In genomic region chr3:79538342-79538741, GRCm38 (mm10) we compare ENCODE assay signal across 18 mouse cellular contexts. TPM values are rescaled to one million over a fixed set of nuclear protein-coding genes. Genes with fewer than 3 reads are reported as not detected.
DNase-seq lines count a peak whose midpoint lies in the region; ATAC-seq and TF ChIP-seq lines count a peak whose summit lies in the region.
"Had no signal": no experiment of that assay in that cellular context is flagged by ENCODE, and none has a peak within 500 bp of the region (broad histone marks: within the 10 kb centered on the region; RNA-seq: fewer than 3 reads in every experiment).

No protein-coding gene starts in this region.

- no peaks in the 10 kb centered on the region for H3K9me3 ChIP-seq in MEL (replicated peaks; ENCODE audit: insufficient read depth, low read length)
- no peaks in the 10 kb centered on the region for H3K9me3 ChIP-seq in intestine, embryonic 16.5 days (ENCODE audit: control insufficient read depth, low read length)
- no peaks in the 10 kb centered on the region for H3K9me3 ChIP-seq in liver, embryonic 15.5 days (replicated peaks)
- no peaks in the 10 kb centered on the region for H3K9me3 ChIP-seq in forebrain, embryonic 15.5 days
- no peaks in the 10 kb centered on the region for H3K9me3 ChIP-seq in midbrain, embryonic 10.5 days (replicated peaks)
- H3K9me3 ChIP-seq: embryonic facial prominence, embryonic 15.5 days; limb, embryonic 13.5 days; neural tube, embryonic 13.5 days had no signal

- peak; percentile 10 for DNase-seq in CD4-positive, CD25-positive, alpha-beta regulatory T cell, adult 2 months (ENCODE audit: low read depth, low spot score)
- DNase-seq in MEL (ENCODE audit: low read depth, low spot score) = peak; percentile 91
- no peak for DNase-seq in midbrain, embryonic 10.5 days (ENCODE audit: low spot score)
- no peak for DNase-seq in gastrocnemius, postnatal 25 days
- no peak for DNase-seq in adrenal gland, adult 2 months
- DNase-seq: adrenal gland, postnatal 10 days; embryo, embryonic 11 days; heart, postnatal 4 days; lung, postnatal 10 days; thymus, postnatal 4 days had no signal

- no peak overlapping the region for H3K4me3 ChIP-seq in MEL (ENCODE audit: control insufficient read depth in 1 of 2, insufficient read depth in 1 of 2, low read depth in 2 of 2, low read length in 2 of 2)
- H3K4me3 ChIP-seq in intestine, embryonic 16.5 days (ENCODE audit: low read length) = no peak overlapping the region
- no peak overlapping the region for H3K4me3 ChIP-seq in liver, embryonic 15.5 days (replicated peaks)
- H3K4me3 ChIP-seq in forebrain, embryonic 15.5 days = no peak overlapping the region
- no peak overlapping the region for H3K4me3 ChIP-seq in midbrain, embryonic 10.5 days
- H3K4me3 ChIP-seq: embryonic facial prominence, embryonic 15.5 days; limb, embryonic 13.5 days; neural tube, embryonic 13.5 days had no signal

- H3K36me3 ChIP-seq in MEL (ENCODE audit: control insufficient read depth in 1 of 2, insufficient read depth in 2 of 2, low read length in 2 of 2) = peaks cover 0 to 40% of the 10 kb centered on the region in 2 experiments; a peak in 2 of 4 replicates
- H3K36me3 ChIP-seq in intestine, embryonic 16.5 days (ENCODE audit: control insufficient read depth, insufficient read depth, low read length) = no peaks in the 10 kb centered on the region
- peaks cover 1% of the 10 kb centered on the region; the same call in 1 of the 2 replicates for H3K36me3 ChIP-seq in liver, embryonic 15.5 days (replicated peaks)
- no peaks in the 10 kb centered on the region for H3K36me3 ChIP-seq in forebrain, embryonic 15.5 days
- H3K36me3 ChIP-seq in midbrain, embryonic 10.5 days = no peaks in the 10 kb centered on the region
- H3K36me3 ChIP-seq: embryonic facial prominence, embryonic 15.5 days; limb, embryonic 13.5 days; neural tube, embryonic 13.5 days had no signal

- ATAC-seq in intestine, embryonic 16.5 days = peak; percentile 69; the same call in 1 of the 2 replicates
- peak; percentile 67 for ATAC-seq in liver, embryonic 15.5 days (ENCODE audit: insufficient read depth)
- ATAC-seq in forebrain, embryonic 15.5 days (replicated peaks) = no peak
- ATAC-seq: hindbrain, postnatal 0 days had no signal

- peak overlapping the region; percentile 82 for H3K27ac ChIP-seq in MEL (ENCODE audit: control insufficient read depth, low read depth, low read length)
- no peak overlapping the region for H3K27ac ChIP-seq in intestine, embryonic 16.5 days (ENCODE audit: low read length)
- H3K27ac ChIP-seq in liver, embryonic 15.5 days (replicated peaks) = no peak overlapping the region
- H3K27ac ChIP-seq in forebrain, embryonic 15.5 days (replicated peaks) = no peak overlapping the region
- H3K27ac ChIP-seq in midbrain, embryonic 10.5 days (replicated peaks) = no peak overlapping the region
- H3K27ac ChIP-seq: embryonic facial prominence, embryonic 15.5 days; hindbrain, postnatal 0 days; limb, embryonic 13.5 days; neural tube, embryonic 13.5 days had no signal

- H3K79me2 ChIP-seq in MEL (ENCODE audit: control insufficient read depth, insufficient read depth, low read length, poor library complexity) = 0 out of 2 replicates have a peak, but pooled peaks cover 1% of the 10 kb centered on the region

- TF ChIP-seq RAD21 in MEL (IDR thresholded peaks at IDR 0.05; ENCODE audit: low read depth, low read length) = no peak

- WGBS in intestine, embryonic 16.5 days = 70% methylated on average over 3 of the region's 3 CpGs
- 12% methylated on average over 3 of the region's 3 CpGs for WGBS in liver, embryonic 15.5 days (ENCODE audit: insufficient replicate concordance)
- WGBS in forebrain, embryonic 15.5 days = 93% methylated on average over 3 of the region's 3 CpGs
- WGBS in midbrain, embryonic 10.5 days = 94% methylated on average over 3 of the region's 3 CpGs

- H3K9ac ChIP-seq in MEL (ENCODE audit: control insufficient read depth, low read depth, low read length, poor library complexity, severe bottlenecking) = no peak overlapping the region
- H3K9ac ChIP-seq in intestine, embryonic 16.5 days (ENCODE audit: low read depth, low read length) = no peak overlapping the region
- no peak overlapping the region for H3K9ac ChIP-seq in liver, embryonic 15.5 days
- H3K9ac ChIP-seq in forebrain, embryonic 15.5 days (replicated peaks) = no peak overlapping the region
- H3K9ac ChIP-seq: embryonic facial prominence, embryonic 15.5 days; limb, embryonic 13.5 days; neural tube, embryonic 13.5 days had no signal

- peaks cover 23 to 46% of the 10 kb centered on the region in 2 experiments for H3K4me1 ChIP-seq in MEL (ENCODE audit: control insufficient read depth in 1 of 2, insufficient read depth in 2 of 2, low read length in 2 of 2)
- no peaks in the 10 kb centered on the region; the same call in 1 of the 2 replicates for H3K4me1 ChIP-seq in intestine, embryonic 16.5 days (ENCODE audit: control insufficient read depth, insufficient read depth, low read length)
- H3K4me1 ChIP-seq in liver, embryonic 15.5 days (replicated peaks) = peaks cover 48% of the 10 kb centered on the region
- H3K4me1 ChIP-seq in forebrain, embryonic 15.5 days = no peaks in the 10 kb centered on the region
- peaks cover 3% of the 10 kb centered on the region; the same call in 1 of the 2 replicates for H3K4me1 ChIP-seq in midbrain, embryonic 10.5 days

- no peaks in the 10 kb centered on the region for H3K27me3 ChIP-seq in MEL (ENCODE audit: control insufficient read depth in 1 of 2, insufficient read depth in 2 of 2, low read length in 2 of 2)
- no peaks in the 10 kb centered on the region for H3K27me3 ChIP-seq in intestine, embryonic 16.5 days (replicated peaks; ENCODE audit: control insufficient read depth, insufficient read depth, low read length)
- H3K27me3 ChIP-seq in liver, embryonic 15.5 days = no peaks in the 10 kb centered on the region
- no peaks in the 10 kb centered on the region for H3K27me3 ChIP-seq in forebrain, embryonic 15.5 days
- no peaks in the 10 kb centered on the region for H3K27me3 ChIP-seq in midbrain, embryonic 10.5 days (ENCODE audit: low read depth, poor library complexity, severe bottlenecking)
- H3K27me3 ChIP-seq: embryonic facial prominence, embryonic 15.5 days; limb, embryonic 13.5 days; neural tube, embryonic 13.5 days had no signal

- peak; percentile 91 to 93 for TF ChIP-seq EP300 in MEL (IDR thresholded peaks at IDR 0.05; ENCODE audit: low read depth in 1 of 2, low read length in 2 of 2)

- no peak overlapping the region for H3K4me2 ChIP-seq in intestine, embryonic 16.5 days (ENCODE audit: low read depth, low read length)
- no peak overlapping the region for H3K4me2 ChIP-seq in liver, embryonic 15.5 days
- H3K4me2 ChIP-seq in forebrain, embryonic 15.5 days (replicated peaks) = no peak overlapping the region
- H3K4me2 ChIP-seq: embryonic facial prominence, embryonic 15.5 days; limb, embryonic 13.5 days; midbrain, embryonic 11.5 days; neural tube, embryonic 13.5 days had no signal

- no peak for TF ChIP-seq POLR2A in MEL (IDR thresholded peaks at IDR 0.05; ENCODE audit: control insufficient read depth in 1 of 2, insufficient read depth in 1 of 2, low read depth in 1 of 2, low read length in 2 of 2, poor library complexity in 1 of 2)

- no peak for TF ChIP-seq CTCF in MEL (IDR thresholded peaks at IDR 0.05 in 2 of 3, conservative IDR thresholded peaks at IDR 0.05 in 1 of 3; ENCODE audit: control insufficient read depth in 1 of 3, insufficient read depth in 1 of 3, low read depth in 2 of 3, low read length in 3 of 3, poor library complexity in 1 of 3, severe bottlenecking in 1 of 3)

TF ChIP-seq in MEL, 35 proteins besides CTCF, POLR2A, EP300 and RAD21 (continues in another document):
- TF ChIP-seq GATA1 (IDR thresholded peaks at IDR 0.05; ENCODE audit: low read depth, low read length) (peak; percentile 95), MYB (IDR thresholded peaks at IDR 0.05; ENCODE audit: low read depth, low read length) (peak; percentile 75), NELFE (IDR thresholded peaks at IDR 0.05; ENCODE audit: low read depth, low read length) (no peak), CHD1 (IDR thresholded peaks at IDR 0.05; ENCODE audit: low read depth, low read length) (no peak), ZKSCAN1 (IDR thresholded peaks at IDR 0.05; ENCODE audit: low read depth, low read length) (no peak), KAT2A (conservative IDR thresholded peaks at IDR 0.05; ENCODE audit: low read depth, low read length) (no peak), SIN3A (IDR thresholded peaks at IDR 0.05; ENCODE audit: low read length) (peak; percentile 93), TAL1 (IDR thresholded peaks at IDR 0.05; ENCODE audit: low read length) (peak; percentile 68), POLR2AphosphoS2 (IDR thresholded peaks at IDR 0.05; ENCODE audit: low read length) (no peak), TCF12 (IDR thresholded peaks at IDR 0.05; ENCODE audit: low read depth, low read length) (peak; percentile 67), HCFC1 (IDR thresholded peaks at IDR 0.05; ENCODE audit: low read depth, low read length) (peak; percentile 54), GABPA (IDR thresholded peaks at IDR 0.05; ENCODE audit: low read depth, low read length) (no peak)

RNA-seq across cellular contexts. Expression of gene Fnip2, which starts 29.3 kb away (rescaled TPM):
- total RNA-seq in MEL (2012; rRNA removed) = 9.6 and 11.0 TPM in 2 replicates
- polyA plus RNA-seq in MEL (2012; ENCODE audit: insufficient read depth in 1 of 2, insufficient read length in 2 of 2, low read depth in 1 of 2, low replicate concordance in 2 of 2, missing spikeins in 1 of 2) = 10 to 100 TPM; 10.4 to 65.8 TPM
- polyA plus RNA-seq in intestine, embryonic 16.5 days (2015; fragmentation: Nextera tagmentation; extraction: Ambion mirVana) = 2.4 and 2.8 TPM in 2 replicates
- polyA plus RNA-seq in liver, embryonic 15.5 days (2015; fragmentation: Nextera tagmentation; extraction: Ambion mirVana) = 4.8 and 6.1 TPM in 2 replicates
- 5.3 and 7.3 TPM in 2 replicates for polyA plus RNA-seq in forebrain, embryonic 15.5 days (2015; fragmentation: Nextera tagmentation; extraction: Ambion mirVana)
- 4.3 and 4.4 TPM in 2 replicates for polyA plus RNA-seq in midbrain, embryonic 10.5 days (2016; fragmentation: Nextera tagmentation; extraction: Ambion mirVana)
- 1 to 10 TPM; 3.9 to 4.4 TPM for total RNA-seq in gastrocnemius, postnatal 25 days (2021)
- total RNA-seq in adrenal gland, adult 2 months (2021) = 1 to 10 TPM; 7.4 to 8.5 TPM
- 1.2 and 1.9 TPM in 2 replicates for polyA plus RNA-seq in adrenal gland, adult 2 months (2012; rRNA removed)

RNA-seq across cellular contexts. Expression of gene Ppid, which starts 52.8 kb away (rescaled TPM):
- 251 and 254 TPM in 2 replicates for total RNA-seq in MEL (2012; rRNA removed)
- 100 to 1,000 TPM in 1 of 2 experiments, not detected in 1; 203 TPM for polyA plus RNA-seq in MEL (2012; ENCODE audit: insufficient read depth in 1 of 2, insufficient read length in 2 of 2, low read depth in 1 of 2, low replicate concordance in 2 of 2, missing spikeins in 1 of 2)
- polyA plus RNA-seq in intestine, embryonic 16.5 days (2015; fragmentation: Nextera tagmentation; extraction: Ambion mirVana) = 130 and 142 TPM in 2 replicates
- polyA plus RNA-seq in liver, embryonic 15.5 days (2015; fragmentation: Nextera tagmentation; extraction: Ambion mirVana) = 89.7 and 91.5 TPM in 2 replicates
- polyA plus RNA-seq in forebrain, embryonic 15.5 days (2015; fragmentation: Nextera tagmentation; extraction: Ambion mirVana) = 150 and 163 TPM in 2 replicates
- polyA plus RNA-seq in midbrain, embryonic 10.5 days (2016; fragmentation: Nextera tagmentation; extraction: Ambion mirVana) = 197 and 224 TPM in 2 replicates
- 10 to 100 TPM; 34.6 to 42.5 TPM for total RNA-seq in gastrocnemius, postnatal 25 days (2021)
- 10 to 100 TPM; 51.4 to 53.4 TPM for total RNA-seq in adrenal gland, adult 2 months (2021)
- 3.7 and 4.8 TPM in 2 replicates for polyA plus RNA-seq in adrenal gland, adult 2 months (2012; rRNA removed)

Comparison
In these comparisons a context has a peak if more than half of its experiments do, and no peak if none do; other contexts are left out.
1. DNase-seq: peak in CD4-positive, CD25-positive, alpha-beta regulatory T cell, adult 2 months (single experiment) and MEL (single experiment); none in midbrain, embryonic 10.5 days (single experiment), gastrocnemius, postnatal 25 days (single experiment) and adrenal gland, adult 2 months (single experiment).